Mouse (Mus musculus) heart, postnatal 10 days (tissue): Measurements from ENCODE around the gene Pde4d. TPM values are rescaled to one million over a fixed set of nuclear protein-coding genes. Genes with fewer than 3 reads are reported as not detected.

Experiments used
- DNase-seq, 2 experiments: peaks; one replicate each; pipeline ENCODE4 v3.0.0; 2021
- intact Hi-C: fragments of 180-260 bp; cut with DNase I; formaldehyde crosslinking; loops from one replicate; pipeline ENCODE4 v1.15.1; 2025
- total RNA-seq, 2 experiments: library from RNA; stranded (reverse); gene quantifications; 2 replicates each; pipeline ENCODE4 v1.2.3; 2021

Pde4d gene
- total RNA-seq, result 10 to 100 TPM; 42.0 to 50.9 TPM

GRCm38 (mm10) chr13:108449116-108450097 lies at the start of gene Pde4d:
Gene Pde4d, plus strand, starts transcription at chr13:108449948.
- peak in 1 of 2 experiments; percentile 41 for DNase-seq
- intact Hi-C loops, result no loop called here

DNA sequence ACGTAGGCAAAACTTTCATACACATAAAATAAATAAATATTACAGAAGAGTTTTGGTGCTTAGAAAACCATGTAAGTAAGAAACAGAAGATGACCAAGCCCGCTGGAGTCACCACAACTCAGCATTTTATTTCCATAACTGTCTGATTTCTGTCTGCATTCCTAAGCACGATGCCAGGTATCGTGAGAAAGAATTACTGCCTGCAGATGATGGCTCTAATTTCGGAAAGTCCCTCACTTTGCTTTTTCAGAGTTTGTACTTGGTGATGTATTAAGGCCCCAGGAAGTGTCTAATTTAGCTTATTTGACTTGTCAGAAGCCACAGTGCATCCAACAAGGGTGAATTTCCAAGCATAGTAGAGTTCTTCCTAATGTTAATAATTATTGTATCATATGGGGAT lies 46.6 kb upstream of the Pde4d start:
- intact Hi-C loops, result no loop called here
- no peak for DNase-seq

GRCm38 (mm10) chr13:108404372-108404771 lies 45.4 kb upstream of the Pde4d start:
- no peak for DNase-seq
- intact Hi-C loops, result no loop called here

- no peak for DNase-seq
- intact Hi-C loops, result no loop called here
Measured at GRCm38 (mm10) chr13:108415464-108415863, 34.3 kb upstream of the Pde4d start.

DNA sequence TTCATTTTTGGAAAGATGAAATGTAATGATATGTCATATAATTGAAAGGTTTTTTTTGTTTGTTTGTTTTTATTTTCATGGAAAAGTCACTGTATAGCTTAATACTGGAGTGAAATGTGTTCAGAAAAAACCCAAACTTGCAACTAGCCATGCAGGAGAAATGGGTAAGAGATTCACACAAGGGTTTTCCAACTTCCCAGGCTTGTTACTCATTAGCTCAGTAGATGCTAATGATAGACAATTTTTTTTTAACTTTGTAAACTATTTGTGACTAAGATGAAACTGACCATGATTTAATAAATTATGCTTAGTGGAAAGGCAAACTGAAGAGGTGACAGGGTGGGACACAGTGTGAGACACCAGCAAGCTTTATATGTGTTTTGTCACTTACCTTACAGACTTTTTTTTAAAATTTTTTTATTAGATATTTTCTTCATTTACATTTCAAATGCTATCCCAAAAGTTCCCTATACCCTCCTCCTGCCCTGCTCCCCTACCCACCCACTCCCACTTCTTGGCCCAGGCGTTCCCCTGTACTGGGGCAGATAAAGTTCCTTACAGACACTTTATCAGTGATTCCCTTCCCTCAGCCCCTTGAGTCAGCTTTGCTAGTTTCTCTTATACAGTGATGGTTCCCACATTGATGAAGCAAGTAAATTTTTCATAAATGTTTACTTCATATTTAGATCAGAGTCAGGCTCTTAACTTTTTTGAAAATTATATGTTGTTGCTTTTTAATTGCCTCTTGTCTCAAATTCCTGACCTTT lies 30.8 kb upstream of the Pde4d start:
- intact Hi-C loops, result no loop called here
- DNase-seq, result no peak

DNA sequence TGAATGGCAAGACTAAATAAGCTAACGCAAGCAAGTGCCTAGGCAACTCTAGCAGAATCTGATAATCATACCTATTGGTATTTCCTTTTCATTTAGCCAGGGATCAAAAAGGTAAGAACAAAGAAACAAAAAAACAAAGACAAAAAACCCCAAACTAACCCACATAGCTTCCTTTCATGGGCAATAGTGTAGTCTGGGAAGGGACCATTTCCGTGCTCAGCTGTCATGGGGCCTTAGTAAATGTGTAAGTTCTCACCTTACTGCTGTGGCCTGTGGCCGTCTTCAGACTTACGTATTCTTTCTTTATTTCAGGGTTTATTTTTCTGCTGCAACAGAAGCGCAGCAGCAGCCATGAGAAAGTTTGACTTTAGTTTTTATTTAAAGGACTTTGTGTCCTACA lies 23.4 kb upstream of the Pde4d start:
- intact Hi-C loops, result no loop called here
- DNase-seq, result no peak

- DNase-seq, result no peak
- intact Hi-C loops, result no loop called here
Measured at GRCm38 (mm10) chr13:108428809-108429208, 20.9 kb upstream of the Pde4d start.

DNA sequence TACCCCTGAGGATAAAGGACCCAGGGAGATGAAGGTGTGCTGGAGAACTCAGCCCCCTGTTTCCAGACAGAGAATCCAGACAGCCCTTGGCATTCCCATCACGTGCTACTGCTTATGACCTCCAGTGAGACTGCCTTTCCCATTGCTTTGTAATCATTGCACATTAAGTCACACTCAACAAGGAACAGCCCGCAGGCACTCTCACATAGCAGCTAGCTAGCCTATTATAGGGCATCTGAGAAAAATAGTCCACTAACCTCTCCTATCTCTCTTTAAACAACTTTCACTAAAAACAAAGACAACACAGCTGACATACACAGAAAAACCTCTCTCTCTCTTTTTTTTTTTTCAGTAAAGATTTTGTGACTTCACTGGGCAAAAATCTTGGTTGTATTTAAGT lies 20.1 kb upstream of the Pde4d start:
- intact Hi-C loops, result no loop called here
- DNase-seq, result no peak

- intact Hi-C loops, result no loop called here
- DNase-seq, result no peak
Measured at GRCm38 (mm10) chr13:108431776-108432175, 18.0 kb upstream of the Pde4d start.

- intact Hi-C loops, result no loop called here
- DNase-seq, result no peak
Measured at GRCm38 (mm10) chr13:108435687-108436086, 14.1 kb upstream of the Pde4d start.

GRCm38 (mm10) chr13:108437424-108437823 lies 12.3 kb upstream of the Pde4d start:
- DNase-seq, result no peak
- intact Hi-C loops, result no loop called here

DNA sequence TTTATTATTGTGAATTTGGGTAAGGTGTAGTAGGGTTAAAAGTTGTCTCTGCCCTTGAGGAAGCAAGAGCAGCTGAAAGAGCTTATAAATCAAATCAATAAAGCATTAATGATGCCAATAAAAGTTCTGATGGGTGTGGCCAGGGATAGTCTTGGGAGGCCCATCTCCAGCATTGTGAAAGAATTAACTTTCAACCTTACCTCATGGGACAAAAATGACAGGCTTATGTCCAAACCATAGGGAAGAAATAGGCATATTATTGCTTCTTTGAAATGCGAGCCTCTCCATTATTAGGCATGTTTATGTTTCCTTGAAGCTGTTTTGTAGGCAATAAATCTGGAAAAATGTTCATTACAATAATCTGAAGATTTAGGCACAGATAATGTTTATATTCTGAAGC lies 10.7 kb upstream of the Pde4d start:
- no peak for DNase-seq

GRCm38 (mm10) chr13:108448348-108448931 lies 1.3 kb upstream of the Pde4d start:
- DNase-seq, result no peak
- intact Hi-C loops, result no loop called here

More for the DNA sequence above, 10.7 kb upstream of the Pde4d start:
- intact Hi-C loops, result no loop called here

- intact Hi-C loops, result no loop called here
Measured at GRCm38 (mm10) chr13:108451122-108451521, 1.4 kb downstream of the Pde4d start.

DNA sequence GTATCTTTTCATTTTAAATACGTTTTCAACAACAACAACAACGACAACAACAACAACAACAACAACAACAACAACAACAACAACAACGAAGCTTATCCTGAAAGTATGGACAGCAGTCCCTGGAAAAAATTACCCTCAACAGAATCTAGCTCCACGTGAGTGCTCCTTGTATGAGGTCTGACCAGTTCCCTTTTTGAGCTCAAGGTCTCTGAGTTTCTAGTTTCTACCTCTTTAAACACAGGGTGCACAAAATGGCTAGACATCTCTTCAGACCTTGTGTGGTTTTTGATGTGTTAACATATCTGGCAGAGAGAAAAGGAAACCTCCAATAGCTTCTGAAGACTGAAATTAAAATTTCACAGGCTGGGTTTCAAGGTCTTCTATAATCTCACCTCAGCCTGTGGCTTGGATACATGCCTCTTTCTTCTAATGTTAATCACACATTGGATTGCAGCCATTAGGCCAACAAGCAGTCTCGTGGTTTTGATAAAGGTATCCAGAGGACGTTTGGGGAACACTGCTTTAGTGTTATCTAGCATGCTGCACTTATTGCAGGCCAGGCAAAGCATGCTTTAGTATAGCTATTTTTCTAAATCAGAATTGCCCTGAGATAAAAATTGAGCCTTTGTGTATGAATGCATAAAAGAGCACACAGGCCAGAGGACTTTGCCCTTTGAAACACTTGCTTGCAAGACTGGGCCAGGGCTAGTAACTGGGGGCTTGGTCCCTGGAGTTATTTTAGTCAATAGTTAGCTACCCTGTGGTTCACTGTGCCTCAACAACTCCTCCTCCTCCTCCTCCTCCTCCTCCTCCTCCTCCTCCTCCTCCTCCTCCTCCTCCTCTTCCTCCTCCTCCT lies 3.5 kb downstream of the Pde4d start:
- DNase-seq, result peak; percentile 65 to 76
- intact Hi-C loops, result no loop called here

More at GRCm38 (mm10) chr13:108451122-108451521, 1.4 kb downstream of the Pde4d start:
- no peak for DNase-seq

- intact Hi-C loops, result no loop called here
Measured at GRCm38 (mm10) chr13:108462518-108462917, 12.8 kb downstream of the Pde4d start.

DNA sequence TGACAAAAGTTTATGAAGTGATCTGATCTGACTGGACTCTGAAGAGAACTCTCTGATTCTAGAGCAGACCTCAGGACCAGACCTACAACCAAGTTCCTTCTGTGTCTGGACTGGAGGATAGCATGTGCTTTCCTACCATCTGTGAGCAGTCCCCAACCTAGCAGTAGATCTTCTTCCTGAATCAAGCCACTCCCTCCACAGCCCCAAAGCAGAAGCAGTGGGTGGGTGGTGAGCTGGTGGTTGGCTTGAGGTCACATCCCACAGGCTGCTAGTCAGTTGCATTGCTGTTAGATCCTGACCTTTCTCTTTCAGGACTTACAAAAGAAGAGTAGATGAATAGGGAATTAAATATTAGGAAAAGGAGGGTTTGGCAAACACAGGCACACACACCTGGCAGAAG lies 16.0 kb downstream of the Pde4d start:
- DNase-seq, result no peak
- intact Hi-C loops, result no loop called here

More at GRCm38 (mm10) chr13:108462518-108462917, 12.8 kb downstream of the Pde4d start:
- DNase-seq, result no peak

DNA sequence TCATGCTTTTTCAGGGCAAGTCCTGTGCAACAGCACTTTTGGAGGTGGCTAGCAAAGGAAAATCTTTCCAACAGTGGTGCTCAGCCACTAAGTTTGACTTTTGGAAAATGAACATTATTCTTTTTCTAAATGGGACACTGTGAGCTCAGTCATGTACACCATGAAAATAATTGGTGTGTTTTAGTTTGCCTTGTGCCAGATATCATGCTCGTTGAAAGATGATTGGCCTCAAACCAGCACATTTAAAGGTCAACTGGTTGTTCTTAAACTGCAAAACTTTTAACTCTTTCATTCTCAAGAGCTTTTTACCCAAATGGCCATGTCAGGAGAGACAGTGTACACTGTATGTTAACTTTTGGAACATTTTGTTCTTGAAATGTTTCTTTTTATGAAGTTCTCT lies 17.3 kb downstream of the Pde4d start:
- intact Hi-C loops, result no loop called here
- DNase-seq, result peak; percentile 76 to 81

- no peak for DNase-seq
- intact Hi-C loops, result no loop called here
Measured at GRCm38 (mm10) chr13:108480451-108480850, 30.7 kb downstream of the Pde4d start.

GRCm38 (mm10) chr13:108485036-108485435 lies 35.3 kb downstream of the Pde4d start:
- intact Hi-C loops, result no loop called here

More at GRCm38 (mm10) chr13:108485036-108485435, 35.3 kb downstream of the Pde4d start:
- DNase-seq, result no peak
